Mouse (Mus musculus) bone marrow macrophage, adult 2 months (primary cell): ENCODE measurements around the gene Ppm1m.

ENCODE experiments used
- CTCF ChIP-seq: IDR thresholded peaks from 2 replicates; pipeline ENCODE4 v1.5.1; 2012; ENCODE audit warnings: low read depth, mild to moderate bottlenecking, low read length, moderate library complexity
- POLR2A ChIP-seq: IDR thresholded peaks from 2 replicates; pipeline ENCODE4 v1.6.1; 2012; ENCODE audit warnings: mild to moderate bottlenecking, low read depth, low read length, borderline replicate concordance

GRCm38 (mm10) chr9:106227790-106228429, 28.4 kb upstream of the Ppm1m start:
- TF ChIP-seq POLR2A, result no peak
- no peak for TF ChIP-seq CTCF
